Mouse (Mus musculus) intestine, postnatal 0 days (tissue): ENCODE measurements around the gene Med13l. TPM values are rescaled to one million over a fixed set of nuclear protein-coding genes. Genes with fewer than 3 reads are reported as not detected.
A peak's percentile ranks its signal among the peaks of the same experiment; 100 is the strongest.

Source experiments
- ATAC-seq: fragments of 200-750 bp; cut with Nextera tagmentation; 2 replicates; pipeline ENCODE4 v1.8.0; 2017; ENCODE audit warnings: mild to moderate bottlenecking, moderate TSS enrichment, moderate library complexity
- H3K27ac ChIP-seq: fragments of 300-500 bp; sonication (generic); 2 replicates; pipeline ENCODE4 v1.5.1; 2014; ENCODE audit warnings: mild to moderate bottlenecking, low read depth, low read length, moderate library complexity
- H3K27me3 ChIP-seq: fragments of 300-500 bp; sonication (generic); replicated peaks from 2 replicates; pipeline ENCODE4 v1.6.1; 2014; ENCODE audit warnings: low read length, mixed read lengths; ENCODE audit not compliant: control insufficient read depth, insufficient read depth
- H3K36me3 ChIP-seq: fragments of 300-500 bp; sonication (generic); 2 replicates; pipeline ENCODE4 v1.6.1; 2014; ENCODE audit warnings: mild to moderate bottlenecking, moderate library complexity; ENCODE audit not compliant: control insufficient read depth, insufficient read depth
- H3K4me1 ChIP-seq: fragments of 300-500 bp; sonication (generic); replicated peaks from 2 replicates; pipeline ENCODE4 v1.6.1; 2014; ENCODE audit warnings: antibody characterized with exemption, low read length, mixed read lengths; ENCODE audit not compliant: control insufficient read depth, insufficient read depth
- H3K4me2 ChIP-seq: fragments of 300-500 bp; sonication (generic); replicated peaks from 2 replicates; pipeline ENCODE4 v1.6.1; 2014; ENCODE audit warnings: low read depth, mild to moderate bottlenecking, moderate library complexity
- H3K4me3 ChIP-seq: fragments of 300-500 bp; sonication (generic); 2 replicates; pipeline ENCODE4 v1.5.1; 2014; ENCODE audit warnings: low read depth, low read length
- H3K9ac ChIP-seq: fragments of 300-500 bp; sonication (generic); 2 replicates; pipeline ENCODE4 v1.6.1; 2014; ENCODE audit warnings: mild to moderate bottlenecking, low read depth, low read length
- H3K9me3 ChIP-seq: fragments of 300-500 bp; sonication (generic); 2 replicates; pipeline ENCODE4 v1.6.1; 2016; ENCODE audit warnings: mixed run types; ENCODE audit not compliant: control insufficient read depth
- CTCF ChIP-seq: sonication (generic); IDR thresholded peaks from 2 replicates; pipeline ENCODE4 v1.5.1; 2016; ENCODE audit warnings: low read depth, mild to moderate bottlenecking, control low read depth, antibody characterized with exemption, moderate library complexity
- WGBS: fragments of 180-500 bp; shearing (Covaris S2); extraction: QIAGEN DNeasy Blood & Tissue Kit; methylation state at CpG from one replicate; pipeline ENCODE4 v1.1.7; 2014; 5-methylcytosine and 5-hydroxymethylcytosine counted together
- polyA plus RNA-seq: library from polyadenylated mRNA; unstranded; fragments of >200 nt; fragmentation: Nextera tagmentation; extraction: Ambion mirVana; gene quantifications from 2 replicates; pipeline ENCODE4 v1.2.1, GENCODE M21; 2015

The Med13l gene
- polyA plus RNA-seq, 1 experiment from 2014 or later = 5.1 TPM

DNA sequence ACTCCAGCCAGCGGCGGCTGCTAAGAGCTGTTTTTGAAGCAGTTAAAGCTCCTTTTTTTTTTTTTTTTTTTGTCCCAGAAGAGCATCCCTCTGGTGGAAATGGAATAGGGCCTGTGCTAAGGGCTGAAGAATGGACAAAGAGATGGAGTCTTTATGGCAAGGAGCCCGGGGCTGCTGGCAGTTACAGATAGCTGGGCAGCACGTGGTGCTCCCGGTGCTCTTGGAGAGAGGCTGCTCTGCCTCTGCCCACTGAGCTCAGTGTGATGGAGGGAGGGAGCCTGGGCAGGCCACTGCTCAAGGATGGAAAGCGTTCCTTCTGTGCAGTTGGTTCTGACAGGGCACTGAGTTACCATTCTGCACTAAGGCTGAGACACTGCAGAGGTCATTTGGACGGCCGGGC lies 53.6 kb downstream of the Med13l start:
- Histone ChIP-seq H3K27me3 (no peaks in the 10 kb centered on the region), H3K27ac (no peak overlapping the region), H3K4me2 (no peak overlapping the region), H3K9me3 (no peaks in the 10 kb centered on the region), H3K4me3 (no peak overlapping the region), H3K36me3 (no peaks in the 10 kb centered on the region), H3K4me1 (no peaks in the 10 kb centered on the region; the same call in 1 of the 2 replicates), H3K9ac (no peak overlapping the region)
- 57% methylated on average over 8 of the region's 8 CpGs for WGBS
- TF ChIP-seq CTCF = no peak
- ATAC-seq = no peak

DNA sequence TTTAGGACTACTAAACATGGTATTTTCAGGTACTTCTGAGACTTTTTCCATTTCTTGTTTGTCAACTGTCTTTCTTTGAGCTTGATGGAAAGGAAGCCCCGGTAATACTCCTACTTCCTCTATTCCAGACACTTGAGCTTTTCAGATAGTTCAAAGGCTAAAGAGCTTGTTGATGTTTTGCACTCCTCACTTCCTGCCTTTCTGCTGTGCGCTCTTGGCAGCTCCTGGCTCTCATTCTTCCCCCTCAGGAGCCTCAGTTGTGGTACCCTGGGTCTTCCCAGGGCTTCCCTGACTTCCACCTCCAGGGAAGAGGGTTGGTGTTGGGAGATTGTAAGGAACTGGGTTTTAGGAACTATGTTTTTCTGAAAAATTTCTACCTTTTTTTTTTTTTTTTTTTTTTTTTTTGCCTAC lies 54.1 kb downstream of the Med13l start:
- ATAC-seq = no peak
- no peaks in the 10 kb centered on the region; the same call in 1 of the 2 replicates for H3K4me1 ChIP-seq
- no peak overlapping the region for H3K9ac ChIP-seq
- H3K4me3 ChIP-seq = no peak overlapping the region
- no peak overlapping the region for H3K4me2 ChIP-seq
- H3K27ac ChIP-seq = no peak overlapping the region
- no peak for TF ChIP-seq CTCF
- H3K9me3 ChIP-seq = no peaks in the 10 kb centered on the region
- 24% methylated on average over 2 of the region's 2 CpGs for WGBS
- H3K36me3 ChIP-seq = no peaks in the 10 kb centered on the region
- no peaks in the 10 kb centered on the region for H3K27me3 ChIP-seq

DNA sequence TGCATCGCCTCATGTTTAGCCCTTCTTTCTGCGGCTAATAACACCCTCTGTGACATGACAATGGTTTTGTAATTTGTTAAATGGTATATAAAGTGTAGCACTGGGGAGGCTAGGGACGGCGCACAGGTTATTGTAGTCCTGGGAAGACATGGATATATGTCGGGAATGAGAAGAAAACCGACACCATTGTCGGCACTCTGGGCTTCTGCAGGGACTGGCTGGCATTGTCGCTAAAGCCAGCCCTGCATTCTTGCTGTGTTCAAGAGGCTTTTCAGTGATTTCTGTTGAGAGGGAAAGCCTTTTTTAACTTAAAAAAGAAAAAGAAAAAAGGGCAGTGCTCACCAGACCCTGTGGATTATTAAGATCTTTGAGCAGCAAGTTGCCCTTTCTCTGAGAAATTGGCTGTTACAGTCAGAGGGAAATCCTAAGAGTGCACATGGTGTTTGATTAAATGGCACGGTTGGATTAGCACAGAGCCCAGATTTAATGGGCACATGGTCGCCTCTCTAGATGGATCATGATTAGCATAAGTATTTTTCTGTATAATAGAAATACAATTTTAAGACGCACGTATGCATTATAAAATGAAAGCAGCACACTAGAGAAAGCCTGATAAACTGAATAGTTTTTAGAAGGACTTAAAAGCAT lies 58.6 kb downstream of the Med13l start:
- 69% methylated on average over 12 of the region's 12 CpGs for WGBS
- H3K4me3 ChIP-seq = no peak overlapping the region
- H3K36me3 ChIP-seq = no peaks in the 10 kb centered on the region
- H3K4me2 ChIP-seq = no peak overlapping the region
- no peak for TF ChIP-seq CTCF
- H3K9me3 ChIP-seq = no peaks in the 10 kb centered on the region
- no peak overlapping the region for H3K9ac ChIP-seq
- no peak overlapping the region for H3K27ac ChIP-seq
- no peak for ATAC-seq
- H3K27me3 ChIP-seq = no peaks in the 10 kb centered on the region
- peaks cover 8% of the 10 kb centered on the region; the same call in 1 of the 2 replicates for H3K4me1 ChIP-seq

DNA sequence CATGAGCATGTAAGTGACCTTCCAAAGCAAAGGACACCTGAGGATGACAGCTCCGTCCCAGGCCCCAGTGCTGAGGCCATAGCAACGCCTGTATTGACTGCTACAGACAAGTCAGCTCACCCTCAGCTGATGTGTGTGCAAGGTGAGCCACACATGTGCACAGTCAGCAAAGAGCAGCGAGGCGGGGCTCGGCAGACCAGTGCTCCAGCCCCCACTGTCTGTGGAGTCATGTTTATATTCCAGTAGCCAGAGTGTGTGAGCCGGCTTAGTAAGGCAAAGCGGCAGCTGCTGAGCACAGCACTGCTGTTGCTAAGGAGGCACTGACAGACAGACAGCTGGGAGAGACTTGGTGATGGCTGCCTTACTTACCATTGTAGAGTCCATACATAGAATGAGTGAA lies 59.3 kb downstream of the Med13l start:
- Histone ChIP-seq H3K27ac (no peak overlapping the region), H3K9ac (no peak overlapping the region), H3K9me3 (no peaks in the 10 kb centered on the region), H3K4me3 (no peak overlapping the region), H3K4me2 (no peak overlapping the region), H3K27me3 (no peaks in the 10 kb centered on the region), H3K36me3 (no peaks in the 10 kb centered on the region), H3K4me1 (peaks cover 8% of the 10 kb centered on the region; the same call in 1 of the 2 replicates)
- TF ChIP-seq CTCF = no peak
- peak; percentile 55 for ATAC-seq
- 39% methylated on average over 7 of the region's 7 CpGs for WGBS

DNA sequence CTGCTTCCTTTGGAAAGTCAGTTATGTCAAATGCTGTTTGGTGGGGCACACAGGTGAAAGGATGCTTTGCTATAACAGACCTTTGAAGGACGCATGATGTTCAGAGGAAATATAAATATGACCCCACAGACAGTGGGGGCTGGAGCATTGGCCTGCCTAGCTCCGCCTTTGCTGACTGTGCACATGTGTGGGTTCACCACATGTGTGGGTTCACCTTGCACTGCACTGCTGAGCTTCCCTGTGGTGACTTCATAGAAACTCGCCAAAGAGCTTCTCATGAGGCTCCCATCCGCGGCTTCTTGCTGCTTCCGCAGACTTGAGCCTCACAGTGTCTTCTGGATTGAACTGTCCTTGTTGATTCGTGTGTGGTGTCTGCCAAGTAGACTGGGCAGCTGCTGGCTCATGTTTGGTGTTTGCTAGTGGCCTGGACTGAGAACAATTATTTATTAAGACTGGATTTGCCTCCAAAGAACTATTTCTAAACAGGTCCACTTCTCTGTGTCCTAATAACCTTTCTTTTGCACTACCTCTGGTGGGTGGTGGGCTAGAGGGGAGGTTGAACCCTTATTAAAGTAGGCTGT lies 59.9 kb downstream of the Med13l start:
- no peak for ATAC-seq
- H3K4me2 ChIP-seq = no peak overlapping the region
- no peak overlapping the region for H3K27ac ChIP-seq
- H3K27me3 ChIP-seq = no peaks in the 10 kb centered on the region
- H3K36me3 ChIP-seq = no peaks in the 10 kb centered on the region
- 84% methylated on average over 7 of the region's 7 CpGs for WGBS
- H3K4me1 ChIP-seq = peaks cover 8% of the 10 kb centered on the region; the same call in 1 of the 2 replicates
- H3K9ac ChIP-seq = no peak overlapping the region
- H3K9me3 ChIP-seq = no peaks in the 10 kb centered on the region
- H3K4me3 ChIP-seq = no peak overlapping the region
- no peak for TF ChIP-seq CTCF

DNA sequence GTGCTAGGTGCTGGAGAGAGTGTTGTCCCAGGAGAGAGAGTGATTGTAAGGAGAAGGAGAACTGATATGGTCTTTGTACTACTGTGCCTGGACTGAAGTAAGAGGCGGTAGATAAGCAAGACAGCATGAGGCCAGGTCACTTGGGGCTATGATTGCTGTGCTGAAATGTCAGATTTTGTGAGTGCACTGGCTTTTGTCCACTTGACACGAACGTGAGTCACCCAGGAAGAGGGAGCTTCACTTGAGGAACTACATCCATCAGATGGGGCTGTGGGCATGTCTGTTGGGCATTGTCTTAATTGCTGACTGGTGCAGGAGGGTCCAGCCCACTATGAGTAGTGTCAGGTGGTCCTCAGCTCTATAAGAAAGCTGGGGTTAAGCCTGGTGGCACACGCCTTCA lies 61.4 kb downstream of the Med13l start:
- no peak overlapping the region for H3K27ac ChIP-seq
- ATAC-seq = peak; percentile 63

More for the DNA sequence above, 61.4 kb downstream of the Med13l start:
- no peak for TF ChIP-seq CTCF
- Histone ChIP-seq H3K4me3 (no peak overlapping the region), H3K27me3 (no peaks in the 10 kb centered on the region), H3K4me2 (no peak overlapping the region), H3K9ac (no peak overlapping the region), H3K9me3 (no peaks in the 10 kb centered on the region), H3K4me1 (peaks cover 8% of the 10 kb centered on the region; the same call in 1 of the 2 replicates), H3K36me3 (no peaks in the 10 kb centered on the region)
- 50% methylated on average over 4 of the region's 4 CpGs for WGBS
